Mouse (Mus musculus) left cerebral cortex, postnatal 36 days (tissue): Measurements from ENCODE around the gene Trpm3. TPM values are rescaled to one million over a fixed set of nuclear protein-coding genes. Genes with fewer than 3 reads are reported as not detected.

Experiments used
- DNase-seq, 2 experiments: peaks; one replicate each; pipeline ENCODE4 v3.0.0; 2021 to 2022; ENCODE audit warnings: low spot score in 2 of 2, mixed read lengths in 1 of 2
- intact Hi-C: fragments of 180-260 bp; cut with DNase I; formaldehyde crosslinking; loops from one replicate; pipeline ENCODE4 v1.15.1; 2025
- total RNA-seq, 2 experiments: library from RNA; stranded (reverse); gene quantifications; 2 replicates each; pipeline ENCODE4 v1.2.3; 2021

Trpm3 gene
- total RNA-seq, 2 experiments from 2014 or later = 26.6 to 37.4 TPM

DNA sequence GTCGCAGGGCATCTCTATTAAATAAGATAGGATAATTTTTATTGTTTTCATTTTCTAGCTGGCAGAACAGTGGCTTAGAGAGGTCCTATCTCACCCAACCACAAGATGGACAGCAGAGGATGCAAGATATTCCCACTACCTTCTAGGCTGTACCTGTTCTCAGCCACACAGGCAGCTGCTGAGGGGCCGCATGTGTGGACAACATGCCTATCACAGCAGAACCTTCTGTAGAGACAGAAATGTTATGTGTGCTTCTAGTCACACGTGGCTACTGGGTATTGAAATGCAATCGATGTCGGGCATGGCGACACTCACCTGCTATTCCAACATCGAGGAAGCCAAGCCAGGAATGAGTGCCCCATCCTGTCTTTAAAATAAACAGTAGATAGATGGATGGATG, 744.3 kb downstream of the Trpm3 start:
- no peak for DNase-seq
- intact Hi-C loops = loop anchor here (5.0 to 10.0 kb wide), 2 partner anchors 248 to 331 kb away; no protein-coding TSS in a partner anchor

DNA sequence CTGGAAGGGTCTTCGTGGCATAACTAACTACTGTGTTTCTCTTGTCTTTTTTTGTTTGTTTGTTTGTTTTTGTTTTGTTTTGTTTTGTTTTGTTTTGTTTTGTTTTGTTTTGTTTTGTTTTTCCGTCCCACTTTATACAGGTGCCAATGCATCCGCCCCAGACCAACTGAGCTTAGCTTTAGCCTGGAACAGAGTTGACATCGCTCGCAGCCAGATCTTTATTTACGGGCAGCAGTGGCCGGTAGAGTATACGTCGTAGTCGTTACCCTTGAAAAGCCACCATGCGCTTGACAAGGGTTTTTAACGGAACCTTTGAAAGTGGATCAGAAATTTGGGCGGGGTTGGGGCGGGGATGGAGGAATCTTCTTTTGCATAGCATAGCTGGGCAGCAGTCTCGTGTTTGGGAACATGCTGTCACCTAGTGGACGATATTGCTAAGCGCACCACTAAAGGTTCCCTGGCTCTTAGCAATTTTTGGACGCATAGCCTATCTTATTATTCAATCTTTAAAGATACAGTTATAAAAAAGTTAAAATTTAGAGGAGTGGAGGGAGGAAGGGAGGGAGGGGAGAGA, 745.0 kb downstream of the Trpm3 start:
- intact Hi-C loops = loop anchor here (2.0 to 10.0 kb wide), 3 partner anchors 249 to 547 kb away; no protein-coding TSS in a partner anchor
- peak; percentile 54 to 62 for DNase-seq

DNA sequence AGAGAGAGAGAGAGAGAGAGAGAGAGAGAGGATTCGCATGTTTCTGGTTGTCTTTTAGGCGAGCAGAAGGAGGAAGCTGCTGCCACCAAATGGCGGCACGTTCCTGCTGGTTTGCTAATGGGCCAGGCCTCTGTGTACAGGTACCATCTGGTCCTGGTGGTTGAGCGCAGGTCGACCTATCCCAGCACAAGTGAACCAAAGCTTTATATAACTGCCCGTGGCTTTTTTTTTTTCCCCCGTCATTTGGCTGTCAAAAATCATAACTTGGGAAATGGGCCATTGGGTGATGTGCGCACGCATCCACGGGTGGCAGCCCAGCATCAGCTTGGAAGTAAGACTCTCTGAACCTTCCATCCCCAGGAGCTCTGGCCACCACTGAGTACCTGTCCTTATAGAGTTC, 745.5 kb downstream of the Trpm3 start:
- intact Hi-C loops = loop anchor here (2.0 to 10.0 kb wide), 3 partner anchors 250 to 548 kb away; no protein-coding TSS in a partner anchor
- DNase-seq = peak; percentile 41 to 45

DNA sequence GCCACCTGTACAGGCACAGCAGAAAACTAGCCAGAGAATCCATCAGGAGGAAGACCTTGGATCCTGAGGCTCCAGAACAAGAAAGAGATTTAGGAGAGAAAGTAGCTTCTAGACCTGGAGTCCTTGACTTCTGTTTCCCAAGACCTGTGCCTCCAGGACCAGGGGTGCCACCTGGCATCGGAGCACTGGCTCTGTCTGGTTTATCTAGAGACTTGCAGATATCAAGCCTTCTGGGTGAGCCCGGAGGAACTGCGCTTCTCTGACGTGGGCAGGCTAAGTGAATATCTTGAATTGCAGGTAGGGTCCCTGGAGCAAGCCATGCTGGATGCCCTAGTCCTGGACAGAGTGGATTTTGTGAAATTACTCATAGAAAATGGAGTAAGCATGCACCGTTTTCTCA, 746.2 kb downstream of the Trpm3 start:
- DNase-seq = no peak

DNA sequence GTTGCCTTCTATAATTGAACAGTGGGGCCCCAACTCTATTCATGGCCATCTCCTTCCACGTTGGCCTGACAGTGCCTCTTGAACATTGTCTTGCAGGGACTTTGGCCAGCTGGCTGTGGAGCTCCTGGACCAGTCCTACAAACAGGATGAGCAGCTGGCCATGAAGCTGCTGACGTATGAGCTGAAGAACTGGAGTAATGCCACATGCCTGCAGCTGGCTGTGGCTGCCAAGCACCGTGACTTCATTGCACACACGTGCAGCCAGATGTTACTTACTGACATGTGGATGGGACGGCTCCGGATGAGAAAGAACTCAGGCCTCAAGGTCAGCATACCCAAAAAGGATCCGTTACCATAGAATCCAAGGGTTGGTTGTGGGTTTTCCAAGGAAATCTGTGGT, 763.0 kb downstream of the Trpm3 start:
- no peak for DNase-seq
- intact Hi-C loops = no loop called here

More for the DNA sequence above, 746.2 kb downstream of the Trpm3 start:
- intact Hi-C loops = loop anchor here (2.0 to 10.0 kb wide), 2 partner anchors 250 to 548 kb away; no protein-coding TSS in a partner anchor

DNA sequence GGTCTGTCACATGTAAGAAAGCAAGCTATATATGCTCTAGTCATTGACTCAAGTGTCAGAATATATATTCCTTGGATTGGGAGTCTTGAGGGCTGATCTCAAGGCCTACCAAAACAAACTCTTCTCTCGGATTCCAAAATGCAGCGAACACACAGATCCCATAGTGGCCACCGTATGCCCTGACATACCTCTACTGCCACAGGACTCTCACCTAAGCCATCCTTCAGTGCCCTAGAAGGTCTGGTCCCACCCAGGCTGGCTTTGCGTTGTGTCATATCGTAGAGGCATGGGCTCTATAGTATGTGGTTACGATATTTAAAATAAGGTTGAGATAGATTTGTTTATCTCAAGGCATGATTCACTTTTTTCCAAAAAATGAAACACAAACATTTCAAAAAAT, 763.5 kb downstream of the Trpm3 start:
- intact Hi-C loops = no loop called here
- no peak for DNase-seq

DNA sequence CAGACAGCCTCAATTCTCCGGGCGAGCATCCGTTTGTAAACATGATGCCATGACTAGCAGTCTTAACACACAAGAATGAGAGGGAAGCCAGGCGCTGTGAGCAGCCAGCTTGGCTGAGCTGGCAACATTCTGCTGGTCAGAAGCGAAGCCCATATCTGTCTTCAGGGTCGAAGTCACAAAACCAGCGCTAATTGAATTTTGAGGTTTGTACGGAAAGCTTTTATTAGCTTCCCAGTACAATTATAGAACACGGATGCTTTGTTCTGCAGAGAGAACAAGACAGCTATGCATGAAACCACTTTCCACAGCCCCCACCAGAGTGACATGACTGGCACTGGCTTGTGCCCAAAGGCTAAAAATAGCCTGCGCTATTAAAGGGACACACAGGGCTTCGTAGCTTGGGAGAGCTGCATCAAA, 766.2 kb downstream of the Trpm3 start:
- intact Hi-C loops = no loop called here
- peak; percentile 41 to 69 for DNase-seq

DNA sequence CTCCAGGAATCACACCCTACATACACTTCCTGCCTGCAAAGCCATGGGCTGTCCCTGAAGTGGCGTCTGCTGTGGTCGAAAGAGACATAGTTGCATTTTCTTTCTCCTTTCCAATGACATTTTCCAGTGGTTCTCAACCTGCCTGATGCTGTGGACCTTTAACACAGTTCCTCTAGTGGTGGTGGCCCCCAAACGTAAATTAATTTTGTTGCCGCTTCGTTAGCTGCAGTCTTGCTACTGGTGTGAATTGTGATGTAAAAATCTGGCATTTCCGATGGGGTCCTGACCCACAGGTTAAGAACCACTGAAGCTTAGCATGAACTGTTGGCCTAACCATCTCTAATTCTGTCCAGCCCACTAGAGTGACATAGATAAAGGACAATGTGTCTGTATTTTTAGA, 771.8 kb downstream of the Trpm3 start:
- DNase-seq = no peak
- intact Hi-C loops = no loop called here

DNA sequence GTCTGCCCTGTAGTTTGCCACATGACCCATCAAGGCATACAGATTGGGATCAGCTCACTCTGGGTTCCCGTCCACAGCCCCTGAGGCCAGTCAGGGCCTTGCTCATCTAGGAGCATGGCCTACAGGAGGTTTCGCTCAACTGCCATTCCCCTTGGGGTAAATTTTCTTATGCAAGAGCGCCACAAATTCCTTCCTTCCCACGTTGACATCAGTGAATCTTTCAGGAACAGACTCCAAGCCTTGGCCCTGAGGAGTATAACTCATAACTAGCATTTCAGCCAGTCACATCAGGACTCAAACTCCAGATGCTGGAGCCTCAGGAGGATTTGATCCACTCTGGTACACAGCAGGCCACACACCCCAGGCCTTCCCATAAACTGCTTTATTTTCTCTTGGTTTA, 774.1 kb downstream of the Trpm3 start:
- no peak for DNase-seq
- intact Hi-C loops = no loop called here

DNA sequence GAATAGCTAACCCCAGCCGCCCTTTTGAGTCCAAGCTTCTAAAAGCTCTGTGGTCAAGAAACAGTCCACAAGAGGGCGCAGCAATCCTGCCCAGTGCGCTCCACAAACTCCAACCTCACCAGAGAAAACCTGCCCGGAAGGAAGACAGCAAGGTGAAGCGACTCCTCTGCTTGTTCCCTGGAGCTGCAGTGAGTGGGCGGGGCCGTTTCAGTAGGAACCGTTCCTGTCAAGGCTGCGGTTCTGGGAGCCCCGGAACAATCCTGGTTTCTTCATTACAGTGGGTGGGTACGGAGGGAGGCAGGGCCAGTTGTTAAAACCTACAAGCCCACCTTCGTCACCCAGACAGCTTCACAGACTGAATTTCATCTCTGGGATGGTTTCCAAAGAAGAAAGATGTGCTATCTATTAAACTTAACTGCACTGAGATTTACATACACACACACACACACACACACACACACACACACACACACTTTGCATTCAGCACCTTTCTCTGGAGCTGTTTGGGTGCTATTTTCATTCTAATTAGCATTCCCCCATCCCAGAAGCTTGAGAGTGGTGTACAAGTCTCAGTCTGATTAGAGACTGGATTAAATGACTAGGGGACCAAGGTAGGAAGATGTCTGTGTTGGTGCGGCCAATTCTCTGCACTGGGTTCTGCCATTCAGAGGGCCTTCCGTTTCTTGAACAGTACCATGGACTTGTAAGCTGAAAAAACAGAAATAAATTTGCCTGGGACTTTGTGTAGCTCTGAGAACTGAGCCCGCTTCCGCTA, 777.2 kb downstream of the Trpm3 start:
- intact Hi-C loops = loop anchor here (2.0 kb wide), 4 partner anchors 15 to 311 kb away; no protein-coding TSS in a partner anchor
- DNase-seq = peak; percentile 85 to 87

DNA sequence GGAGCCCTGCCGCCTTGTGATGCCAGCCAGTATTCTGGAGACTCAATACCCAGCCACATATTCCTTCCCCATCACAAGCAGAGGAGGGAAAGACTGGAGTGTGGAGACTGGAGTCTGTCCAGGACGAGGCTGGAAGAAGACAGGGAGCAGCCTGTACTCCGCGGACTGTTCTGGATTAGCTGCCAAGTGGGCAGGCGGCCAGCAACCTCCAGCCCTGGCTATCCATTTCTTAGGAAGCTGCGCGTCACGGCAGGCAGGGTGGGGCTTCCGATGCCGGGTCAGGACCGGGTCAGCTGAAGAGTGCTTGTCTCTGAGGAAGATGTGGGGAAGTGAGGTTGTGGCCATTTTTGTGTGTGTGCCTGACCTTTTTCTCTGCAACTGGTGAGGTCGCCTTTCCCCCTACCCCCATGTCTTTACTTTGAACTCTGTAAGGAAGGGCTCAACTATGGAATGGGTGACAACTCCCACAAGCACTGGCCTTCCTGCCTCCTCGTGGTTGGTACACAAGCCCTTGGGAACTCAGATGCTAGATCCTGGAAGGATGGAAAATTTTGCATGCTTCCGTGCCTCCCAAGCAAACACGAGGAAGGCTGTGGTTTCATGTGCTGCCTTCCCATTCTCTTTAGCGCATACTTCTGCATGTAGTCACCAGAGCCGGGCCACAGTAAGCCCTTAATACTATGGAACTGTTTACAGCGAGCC, 777.9 kb downstream of the Trpm3 start:
- intact Hi-C loops = loop anchor here (2.0 kb wide), 3 partner anchors 14 to 310 kb away; no protein-coding TSS in a partner anchor
- DNase-seq = peak; percentile 94 to 96

DNA sequence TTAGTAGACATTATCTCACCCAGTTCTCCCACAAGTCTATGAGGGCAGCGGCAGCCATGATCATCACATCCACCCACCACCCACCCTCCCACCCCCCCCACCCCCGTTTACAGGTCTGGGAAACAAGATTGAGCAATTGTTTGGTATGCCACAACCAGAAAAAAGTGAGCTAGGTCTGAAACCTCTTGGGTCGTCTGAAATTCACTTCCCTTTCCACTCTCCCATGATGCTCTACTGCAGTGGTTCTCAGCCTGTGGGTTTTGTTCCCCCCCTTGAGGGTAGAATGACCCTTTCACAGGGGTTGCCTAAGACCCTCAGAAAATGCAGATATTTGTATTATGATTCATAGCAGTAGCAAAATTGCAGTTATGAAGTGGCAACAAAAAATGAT, 778.5 kb downstream of the Trpm3 start:
- intact Hi-C loops = loop anchor here (2.0 kb wide), 3 partner anchors 13 to 309 kb away; no protein-coding TSS in a partner anchor
- no peak for DNase-seq

DNA sequence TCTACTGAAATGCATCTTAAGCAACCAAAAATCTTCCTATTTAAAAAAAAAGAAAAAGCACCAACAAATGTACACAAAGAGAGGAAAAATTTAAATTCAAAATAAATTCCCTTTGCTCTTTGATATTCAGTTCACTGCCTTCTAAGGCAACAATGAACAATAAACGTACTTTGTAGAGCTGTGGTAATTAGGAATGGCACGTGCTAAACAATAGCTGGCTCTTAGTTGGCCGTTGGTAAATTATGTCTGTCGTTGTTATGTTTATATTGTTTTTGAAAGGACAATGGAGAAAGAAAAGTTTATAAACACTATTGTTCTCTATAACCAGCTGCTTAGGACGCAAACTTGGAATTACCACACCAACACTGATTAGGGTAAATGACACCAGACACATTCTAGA, 782.1 kb downstream of the Trpm3 start:
- intact Hi-C loops = no loop called here
- DNase-seq = no peak

DNA sequence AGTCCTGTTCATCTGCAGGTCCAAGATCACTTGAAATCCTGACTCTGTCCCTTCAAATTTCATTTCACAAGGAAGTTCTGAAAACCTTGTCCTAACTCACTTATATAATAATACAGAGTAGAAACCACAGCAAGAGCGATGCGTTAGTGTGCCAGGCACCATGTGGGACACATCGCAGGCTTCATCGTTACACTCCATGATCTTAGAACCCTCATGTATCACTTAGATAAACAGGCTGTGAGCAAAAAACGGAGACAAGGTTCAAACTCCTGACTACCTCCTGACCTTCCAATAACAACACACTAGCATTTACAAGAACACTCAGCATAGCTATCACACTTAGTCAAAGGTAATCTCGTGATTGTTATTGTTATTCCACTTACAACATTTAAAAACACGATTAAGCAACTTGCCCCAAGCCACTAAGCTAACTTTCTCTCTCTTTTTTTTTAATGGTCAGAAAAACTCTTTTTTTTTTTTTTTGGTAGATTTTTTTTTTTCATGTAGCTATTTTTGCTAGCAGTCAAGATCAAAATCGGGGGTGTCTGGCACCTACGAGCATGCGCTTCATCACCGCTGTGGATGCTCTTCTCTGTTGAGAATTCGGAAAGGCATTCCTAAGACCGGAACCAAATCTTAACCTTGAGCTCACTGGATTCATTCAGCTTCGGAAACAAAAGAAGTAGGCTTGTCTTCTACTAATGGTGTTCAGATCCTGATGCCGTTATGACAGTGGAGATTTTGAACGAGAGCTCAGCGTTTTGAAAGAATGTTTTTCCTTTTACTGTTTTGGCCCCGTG, 784.2 kb downstream of the Trpm3 start:
- intact Hi-C loops = no loop called here
- DNase-seq = no peak

DNA sequence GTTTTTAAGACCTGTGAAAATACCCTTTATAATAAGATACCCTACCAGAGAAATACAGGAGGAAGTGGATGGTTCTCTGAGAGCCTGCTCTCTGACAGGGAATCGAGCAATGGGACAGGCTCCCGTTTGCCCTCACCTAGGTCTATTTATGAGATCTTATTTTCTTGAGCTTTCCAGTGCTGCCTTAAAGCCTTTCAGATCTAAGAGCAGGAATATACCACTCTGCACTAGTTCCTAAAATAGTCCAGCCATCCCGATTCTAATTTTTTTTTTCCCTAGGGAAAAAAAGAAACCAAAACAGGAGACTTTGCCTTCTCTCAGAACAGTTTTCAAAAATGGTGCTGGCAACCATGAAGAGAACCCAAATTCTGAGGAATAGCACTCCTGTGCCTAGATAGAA, 786.4 kb downstream of the Trpm3 start:
- intact Hi-C loops = no loop called here
- DNase-seq = no peak

DNA sequence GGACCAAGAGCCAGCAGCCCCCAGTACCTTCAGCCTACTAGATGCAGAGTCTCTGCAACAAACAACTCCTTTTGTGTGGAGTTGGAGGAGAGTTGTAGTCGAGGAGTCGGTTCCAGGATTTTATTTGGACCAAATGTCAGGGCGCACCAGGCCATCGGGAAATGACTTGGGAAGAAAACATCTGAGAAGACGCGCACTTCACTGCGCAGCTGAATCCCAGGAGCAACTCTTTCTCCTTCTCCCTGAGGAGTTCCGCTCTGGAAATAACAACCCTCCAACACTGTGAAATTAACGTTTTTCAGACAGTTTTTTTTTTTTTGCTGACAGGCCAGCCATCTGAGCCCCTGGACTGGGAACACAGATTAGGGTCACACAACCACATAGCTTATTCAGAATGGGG, 787.9 kb downstream of the Trpm3 start:
- no peak for DNase-seq
- intact Hi-C loops = no loop called here

DNA sequence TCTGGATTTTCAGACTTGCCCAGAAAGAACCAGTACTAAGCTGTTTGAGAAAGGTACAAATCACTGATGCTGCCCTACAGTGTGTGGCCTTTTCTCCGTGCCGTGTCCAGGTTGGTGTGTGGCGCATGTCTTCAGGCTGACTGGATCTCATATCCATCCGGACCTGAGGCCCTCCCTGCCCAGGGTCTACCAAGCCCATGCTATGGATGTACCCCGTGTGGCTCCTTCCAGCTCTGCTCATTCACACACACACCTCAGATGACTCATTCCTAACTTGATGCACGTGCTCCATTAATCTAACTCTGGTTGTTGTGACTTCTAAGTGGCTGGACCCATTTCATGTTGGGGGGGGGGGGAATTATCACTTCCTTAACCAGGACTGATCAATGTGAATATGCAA, 789.5 kb downstream of the Trpm3 start:
- DNase-seq = peak; percentile 3 to 5
- intact Hi-C loops = no loop called here

DNA sequence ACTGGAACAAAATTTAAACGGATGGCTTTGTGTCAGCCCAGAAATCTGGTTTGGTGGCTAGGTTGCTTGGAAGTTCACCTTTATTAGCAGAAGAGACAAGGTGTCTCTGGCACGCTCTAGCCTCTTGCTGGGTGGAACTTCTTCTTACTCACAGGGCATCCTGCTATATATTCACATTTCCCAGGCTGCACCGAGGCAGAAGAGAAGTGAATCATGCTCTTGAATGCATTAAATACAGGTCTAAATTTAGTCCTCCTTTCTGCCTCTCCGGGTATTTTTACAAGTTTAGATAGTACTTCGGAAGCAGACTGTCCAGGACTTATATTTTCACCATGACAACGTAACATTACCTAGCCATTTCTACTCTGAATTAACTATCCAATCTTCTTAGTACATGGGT, 790.9 kb downstream of the Trpm3 start:
- DNase-seq = peak; percentile 59 to 61
- intact Hi-C loops = loop anchor here (2.0 to 5.0 kb wide), 2 partner anchors 13 to 283 kb away; no protein-coding TSS in a partner anchor

DNA sequence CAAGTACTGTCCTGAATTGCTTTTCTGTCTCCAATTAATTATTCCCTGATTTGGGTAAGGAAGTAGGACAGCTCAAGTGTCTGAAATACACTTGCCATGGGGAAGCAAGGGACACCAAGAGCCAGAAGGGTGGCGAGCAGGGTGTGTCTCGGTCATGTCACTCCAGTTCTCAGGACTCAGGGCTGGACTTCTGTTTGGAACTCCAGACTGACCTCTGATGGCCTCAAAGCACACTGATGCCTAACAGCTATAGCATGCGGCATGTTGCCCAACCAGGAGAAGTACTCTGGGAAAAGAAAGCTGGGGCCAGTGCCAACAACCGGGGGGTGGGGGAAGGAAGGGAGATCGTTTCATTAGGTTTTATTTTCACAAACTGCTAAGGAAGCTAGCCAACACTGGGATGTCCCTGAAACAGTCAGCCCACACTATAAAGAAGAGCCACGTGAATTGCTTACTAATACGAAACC, 791.6 kb downstream of the Trpm3 start:
- intact Hi-C loops = loop anchor here (2.0 to 5.0 kb wide), 2 partner anchors 14 to 282 kb away; no protein-coding TSS in a partner anchor
- DNase-seq = peak in 1 of 2 experiments; percentile 65
